Mouse (Mus musculus) midbrain, embryonic 16.5 days (tissue): ENCODE results near the gene Hoxa13. TPM values are rescaled to one million over a fixed set of nuclear protein-coding genes. Genes with fewer than 3 reads are reported as not detected.

Source experiments
- ATAC-seq: fragments of 200-750 bp; cut with Nextera tagmentation; 2 replicates; pipeline ENCODE4 v1.8.0; 2017; ENCODE audit warnings: moderate TSS enrichment
- H3K27ac ChIP-seq: fragments of 300-500 bp; sonication (generic); 2 replicates; pipeline ENCODE4 v1.5.1; 2014; ENCODE audit warnings: mild to moderate bottlenecking, low read length, mixed read lengths
- H3K27me3 ChIP-seq: fragments of 300-500 bp; sonication (generic); 2 replicates; pipeline ENCODE4 v1.6.1; 2014; ENCODE audit warnings: low read depth, low read length, mixed read lengths; ENCODE audit not compliant: control insufficient read depth, insufficient read depth
- H3K36me3 ChIP-seq: fragments of 300-500 bp; sonication (generic); 2 replicates; pipeline ENCODE4 v1.6.1; 2014; ENCODE audit warnings: mild to moderate bottlenecking, low read length, moderate library complexity, mixed read lengths; ENCODE audit not compliant: control insufficient read depth, insufficient read depth
- H3K4me1 ChIP-seq: fragments of 300-500 bp; sonication (generic); 2 replicates; pipeline ENCODE4 v1.6.1; 2014; ENCODE audit warnings: mild to moderate bottlenecking, low read length, mixed read lengths; ENCODE audit not compliant: control insufficient read depth, insufficient read depth
- H3K4me2 ChIP-seq: fragments of 300-500 bp; sonication (generic); 2 replicates; pipeline ENCODE4 v1.6.1; 2014; ENCODE audit warnings: mild to moderate bottlenecking, low read length, mixed read lengths
- H3K4me3 ChIP-seq: fragments of 300-500 bp; sonication (generic); 2 replicates; pipeline ENCODE4 v1.5.1; 2014; ENCODE audit warnings: low read depth, mild to moderate bottlenecking, low read length, moderate library complexity, mixed read lengths
- H3K9ac ChIP-seq: fragments of 300-500 bp; sonication (generic); 2 replicates; pipeline ENCODE4 v1.6.1; 2014; ENCODE audit warnings: low read depth, low read length, mixed read lengths
- H3K9me3 ChIP-seq: fragments of 300-500 bp; sonication (generic); replicated peaks from 2 replicates; pipeline ENCODE4 v1.6.1; 2014; ENCODE audit warnings: mild to moderate bottlenecking, low read length, mixed read lengths; ENCODE audit not compliant: control insufficient read depth, poor library complexity, severe bottlenecking
- WGBS: fragments of 180-500 bp; shearing (Covaris S2); extraction: QIAGEN DNeasy Blood & Tissue Kit; methylation state at CpG from one replicate; pipeline ENCODE4 v1.1.7; 2014; 5-methylcytosine and 5-hydroxymethylcytosine counted together
- polyA plus RNA-seq: library from polyadenylated mRNA; unstranded; fragments of >200 nt; fragmentation: Nextera tagmentation; extraction: Ambion mirVana; gene quantifications from 2 replicates; pipeline ENCODE4 v1.2.1, GENCODE M21; 2015

Gene Hoxa13
- polyA plus RNA-seq, 1 experiment from 2014 or later, result not detected

DNA sequence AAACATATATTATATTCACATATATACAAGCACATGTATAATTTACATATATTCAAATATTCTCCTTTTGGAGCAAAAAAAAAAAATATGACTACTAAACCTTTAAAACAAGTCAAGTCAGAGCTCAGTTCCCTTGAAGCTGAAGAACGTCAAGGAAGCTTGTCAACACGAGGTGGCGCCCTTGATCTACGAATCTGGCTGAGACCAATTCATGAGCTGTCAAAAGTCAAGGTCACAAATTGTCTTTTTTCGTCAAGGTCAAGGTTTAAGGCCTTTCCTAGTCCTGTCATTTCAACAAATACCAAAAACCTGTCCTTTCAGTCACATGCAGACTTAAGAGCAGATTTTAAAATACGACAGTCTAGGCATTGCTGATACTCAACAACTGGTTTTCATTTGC lies 3.7 kb downstream of the Hoxa13 start:
- under 1% methylated on average over 6 of the region's 6 CpGs for WGBS
- Histone ChIP-seq H3K36me3 (no peaks in the 10 kb centered on the region), H3K27me3 (peaks cover 64% of the 10 kb centered on the region), H3K27ac (no peak overlapping the region), H3K9me3 (no peaks in the 10 kb centered on the region), H3K4me2 (no peak overlapping the region), H3K9ac (no peak overlapping the region), H3K4me1 (peaks cover 4% of the 10 kb centered on the region; the same call in 1 of the 2 replicates), H3K4me3 (no peak overlapping the region)
- ATAC-seq, result no peak

GRCm38 (mm10) chr6:52253511-52254500 lies 6.9 kb downstream of the Hoxa13 start:
- H3K27me3 ChIP-seq, result peaks cover 74% of the 10 kb centered on the region
- under 1% methylated on average over 59 of the region's 59 CpGs for WGBS
- H3K4me2 ChIP-seq, result no peak overlapping the region
- ATAC-seq, result no peak
- H3K9me3 ChIP-seq, result no peaks in the 10 kb centered on the region
- no peaks in the 10 kb centered on the region for H3K4me1 ChIP-seq
- no peak overlapping the region for H3K9ac ChIP-seq
- H3K36me3 ChIP-seq, result no peaks in the 10 kb centered on the region
- no peak overlapping the region for H3K27ac ChIP-seq
- no peak overlapping the region for H3K4me3 ChIP-seq

GRCm38 (mm10) chr6:52252775-52253376 lies 7.8 kb downstream of the Hoxa13 start:
- Histone ChIP-seq H3K27me3 (peaks cover 76% of the 10 kb centered on the region), H3K27ac (no peak overlapping the region), H3K4me1 (no peaks in the 10 kb centered on the region), H3K36me3 (no peaks in the 10 kb centered on the region), H3K4me2 (no peak overlapping the region), H3K9ac (no peak overlapping the region), H3K4me3 (no peak overlapping the region), H3K9me3 (no peaks in the 10 kb centered on the region)
- 1% methylated on average over 35 of the region's 35 CpGs for WGBS
- no peak for ATAC-seq

DNA sequence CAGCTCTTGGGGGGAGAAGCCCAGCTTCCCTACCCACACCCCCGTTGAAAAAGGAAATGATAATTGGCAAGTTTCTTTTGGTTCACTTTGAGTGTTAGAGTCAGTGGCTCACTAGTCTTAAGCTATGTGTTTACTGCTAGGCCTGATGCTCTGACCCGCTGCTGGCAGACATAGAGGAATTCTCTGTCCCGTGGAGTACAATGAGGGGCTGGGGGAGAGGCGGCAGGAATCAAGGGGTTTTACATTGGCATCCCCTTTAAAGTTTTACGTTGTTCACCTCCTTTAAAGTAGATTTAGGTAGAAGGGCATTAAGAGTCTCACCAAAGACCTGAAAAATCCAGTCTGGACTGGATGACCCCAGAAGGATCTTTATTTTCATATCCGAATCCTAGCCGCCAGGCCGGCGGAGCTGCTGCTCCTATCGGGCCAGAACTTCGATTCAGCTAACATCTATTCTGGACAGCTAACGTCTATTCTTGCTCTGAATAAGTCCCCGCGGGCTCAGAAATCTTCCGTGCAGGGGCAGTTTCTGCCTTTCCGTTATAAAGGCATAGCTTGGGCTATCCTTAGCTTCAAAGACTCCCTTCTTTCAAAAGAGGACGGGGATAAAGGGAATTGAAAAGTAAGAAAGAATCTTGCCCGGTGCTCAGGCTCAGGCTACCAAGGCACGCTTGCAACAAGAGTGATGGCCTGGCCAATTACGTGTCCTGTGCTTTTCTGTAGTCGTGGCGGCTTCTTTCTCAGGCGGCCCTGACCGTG lies 8.5 kb downstream of the Hoxa13 start:
- no peaks in the 10 kb centered on the region for H3K4me1 ChIP-seq
- no peak overlapping the region for H3K4me2 ChIP-seq
- peaks cover 80% of the 10 kb centered on the region for H3K27me3 ChIP-seq
- no peak overlapping the region for H3K9ac ChIP-seq
- H3K36me3 ChIP-seq, result no peaks in the 10 kb centered on the region
- ATAC-seq, result no peak
- no peak overlapping the region for H3K27ac ChIP-seq
- WGBS, result 2% methylated on average over 24 of the region's 24 CpGs
- H3K9me3 ChIP-seq, result no peaks in the 10 kb centered on the region
- no peak overlapping the region for H3K4me3 ChIP-seq

DNA sequence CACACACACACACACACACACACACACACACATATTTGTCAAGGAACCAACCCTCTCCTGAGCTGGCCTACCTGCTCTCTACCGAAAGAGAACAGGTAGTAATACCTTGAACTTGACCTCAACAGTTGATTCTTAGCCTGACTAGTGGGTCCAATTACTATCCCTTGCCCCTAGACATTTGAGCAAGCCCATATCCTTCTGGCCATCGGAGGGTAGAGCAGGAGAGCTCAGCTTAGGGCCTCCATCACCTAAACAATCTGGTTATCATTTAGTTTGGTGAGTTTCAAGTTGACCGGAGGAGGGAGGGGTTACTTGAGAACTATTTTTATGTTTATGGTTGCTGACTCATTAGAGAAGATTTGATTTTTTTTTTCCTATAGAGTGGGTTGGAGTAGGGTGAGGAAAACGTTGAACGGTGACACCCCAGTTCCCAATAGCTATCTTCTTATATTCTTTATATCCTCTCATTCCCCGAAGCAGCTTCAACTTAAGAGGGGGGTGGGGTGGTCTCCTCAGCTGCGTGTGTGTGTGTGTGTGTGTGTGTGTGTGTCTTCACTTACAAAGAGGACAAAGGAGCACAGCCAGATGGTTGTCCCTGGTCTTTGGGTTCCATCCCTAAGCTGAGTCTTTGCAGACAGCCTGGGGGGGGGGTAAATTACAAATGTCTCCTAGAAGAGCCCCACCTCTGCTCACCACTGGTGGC lies 9.4 kb downstream of the Hoxa13 start:
- Histone ChIP-seq H3K4me1 (no peaks in the 10 kb centered on the region), H3K9ac (no peak overlapping the region), H3K36me3 (no peaks in the 10 kb centered on the region), H3K4me3 (no peak overlapping the region), H3K4me2 (no peak overlapping the region), H3K27ac (no peak overlapping the region), H3K27me3 (peaks cover 81% of the 10 kb centered on the region), H3K9me3 (no peaks in the 10 kb centered on the region)
- ATAC-seq, result no peak
- 10% methylated on average over 7 of the region's 7 CpGs for WGBS

DNA sequence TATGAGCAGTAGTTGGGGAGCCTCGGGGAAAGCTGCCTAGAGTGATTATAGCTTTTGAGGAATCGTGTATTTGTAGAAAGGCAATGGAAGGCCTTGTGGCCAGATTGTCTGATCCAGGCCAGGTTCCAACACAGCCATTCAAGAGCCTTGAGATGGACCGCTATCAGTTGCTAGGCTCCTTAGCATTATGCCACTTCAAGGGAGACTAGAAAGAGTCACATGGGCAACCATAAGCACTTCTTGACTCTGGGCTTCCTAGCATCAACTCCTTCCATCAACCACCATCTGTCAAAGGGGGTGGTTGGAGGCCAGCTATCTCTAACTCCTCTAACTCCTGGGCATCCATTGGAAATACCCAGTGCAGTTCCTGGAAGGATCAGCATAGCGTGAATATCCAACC lies 10.9 kb downstream of the Hoxa13 start:
- H3K36me3 ChIP-seq, result no peaks in the 10 kb centered on the region
- H3K4me1 ChIP-seq, result no peaks in the 10 kb centered on the region
- H3K4me2 ChIP-seq, result no peak overlapping the region
- ATAC-seq, result no peak
- H3K9me3 ChIP-seq, result peaks cover 4% of the 10 kb centered on the region; the same call in 1 of the 2 replicates
- H3K27ac ChIP-seq, result no peak overlapping the region
- H3K27me3 ChIP-seq, result peaks cover 85% of the 10 kb centered on the region
- H3K4me3 ChIP-seq, result no peak overlapping the region
- 2% methylated on average over 4 of the region's 4 CpGs for WGBS
- no peak overlapping the region for H3K9ac ChIP-seq

DNA sequence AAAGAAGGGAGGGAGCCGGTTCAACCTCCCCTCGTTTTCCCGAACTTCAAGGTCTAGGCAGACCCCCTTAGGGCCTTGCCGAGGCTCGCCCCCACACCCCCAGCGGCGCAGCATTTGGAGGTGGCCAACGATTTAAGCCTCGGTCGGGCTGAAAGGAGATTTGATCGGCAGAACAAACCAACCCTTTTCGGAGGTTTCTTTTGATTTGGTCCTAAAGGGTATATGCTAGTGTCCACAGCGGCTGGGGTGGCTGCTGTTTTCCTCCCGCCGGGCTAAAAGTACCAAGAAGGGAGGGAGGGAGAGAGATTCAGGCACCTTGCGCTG lies 11.3 kb downstream of the Hoxa13 start:
- Histone ChIP-seq H3K4me3 (no peak overlapping the region), H3K27ac (no peak overlapping the region), H3K9me3 (peaks cover 4% of the 10 kb centered on the region; the same call in 1 of the 2 replicates), H3K4me2 (no peak overlapping the region), H3K36me3 (no peaks in the 10 kb centered on the region), H3K9ac (no peak overlapping the region), H3K4me1 (no peaks in the 10 kb centered on the region), H3K27me3 (peaks cover 87% of the 10 kb centered on the region)
- ATAC-seq, result no peak
- 0% methylated on average over 16 of the region's 16 CpGs for WGBS

- no peak overlapping the region for H3K4me3 ChIP-seq
- no peak overlapping the region for H3K9ac ChIP-seq
- no peaks in the 10 kb centered on the region for H3K4me1 ChIP-seq
- WGBS, result 2% methylated on average over 27 of the region's 27 CpGs
- peaks cover 4% of the 10 kb centered on the region; the same call in 1 of the 2 replicates for H3K9me3 ChIP-seq
- no peak overlapping the region for H3K4me2 ChIP-seq
- no peak for ATAC-seq
- H3K36me3 ChIP-seq, result no peaks in the 10 kb centered on the region
- peaks cover 90% of the 10 kb centered on the region for H3K27me3 ChIP-seq
- no peak overlapping the region for H3K27ac ChIP-seq
Measured at GRCm38 (mm10) chr6:52248638-52249414, 11.9 kb downstream of the Hoxa13 start.
